Mouse (Mus musculus): Measurements from ENCODE around the gene Nrip2. TPM values are rescaled to one million over a fixed set of nuclear protein-coding genes. Genes with fewer than 3 reads are reported as not detected.
A peak's percentile ranks its signal among the peaks of the same experiment; 100 is the strongest.

The Nrip2 gene
- polyA plus RNA-seq (2015; fragmentation: Nextera tagmentation; extraction: Ambion mirVana): 5.9 and 6.9 TPM in 2 replicates

DNA sequence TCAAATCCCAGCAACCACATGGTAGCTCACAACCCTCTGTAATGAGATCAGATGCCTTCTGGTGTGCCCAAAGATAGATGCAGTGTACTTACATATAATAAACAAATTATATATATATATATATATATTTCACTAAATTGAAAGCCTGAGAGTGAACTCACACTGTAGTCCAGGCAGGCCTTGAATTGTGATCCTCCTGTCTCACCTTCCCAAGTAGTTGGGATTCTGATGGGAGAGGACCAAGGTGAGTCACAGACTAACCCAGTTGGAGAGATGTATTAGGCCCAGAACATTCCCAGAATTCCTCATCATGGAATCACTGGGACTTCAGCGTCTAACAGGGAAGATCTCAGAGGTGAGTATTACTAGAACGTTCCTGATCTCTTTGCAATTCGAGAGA lies at the start of gene Nrip2:
Gene Nrip2, plus strand, starts transcription at position 301 of the 400 bp plus-strand sequence.
- Histone ChIP-seq H3K36me3 (no peaks in the 10 kb centered on the region), H3K27ac (peak within 1 kb of the TSS; percentile 44; the same call in 1 of the 2 replicates)

DNA sequence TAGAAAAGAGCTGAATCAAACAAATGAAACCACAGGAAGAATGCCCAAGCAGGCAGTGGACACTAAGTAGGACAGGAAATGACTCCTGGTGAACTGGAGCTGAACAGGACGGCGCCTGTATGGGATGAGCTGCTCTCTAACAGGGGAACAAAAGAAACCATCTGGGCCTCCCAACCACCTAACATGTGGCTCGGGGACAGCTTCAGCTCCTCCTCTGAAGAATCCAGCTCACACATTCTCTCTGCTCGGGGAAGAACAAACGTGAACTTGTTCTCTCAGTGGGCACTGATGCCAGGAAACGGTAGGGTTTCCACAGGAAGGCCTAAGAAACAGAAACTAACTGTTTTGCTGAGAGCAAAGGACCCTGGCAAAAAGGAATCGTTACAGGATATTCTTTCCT lies 49.4 kb upstream of the Nrip2 start:
- no peak overlapping the region for H3K4me2 ChIP-seq (replicated peaks)
- no peak overlapping the region for H3K4me3 ChIP-seq
- no peak for ATAC-seq (ENCODE audit: low FRiP score, low read depth)
- WGBS: 62% methylated on average over 7 of the region's 7 CpGs
- H3K36me3 ChIP-seq: peaks cover 21% of the 10 kb centered on the region
- H3K9me3 ChIP-seq: no peaks in the 10 kb centered on the region
- peaks cover 16% of the 10 kb centered on the region for H3K4me1 ChIP-seq
- H3K27me3 ChIP-seq: no peaks in the 10 kb centered on the region
- no peak overlapping the region for H3K9ac ChIP-seq
- H3K27ac ChIP-seq: no peak overlapping the region

More for the DNA sequence above, at the start of gene Nrip2:
- Histone ChIP-seq H3K9ac (peak within 1 kb of the TSS; percentile 55), H3K4me2 (replicated peaks) (peak within 1 kb of the TSS; percentile 58), H3K9me3 (no peaks in the 10 kb centered on the region), H3K4me1 (peaks cover 15% of the 10 kb centered on the region), H3K4me3 (peak within 1 kb of the TSS; percentile 32), H3K27me3 (no peaks in the 10 kb centered on the region)
- 79% methylated on average over 3 of the region's 3 CpGs for WGBS
- no peak for ATAC-seq (ENCODE audit: low FRiP score, low read depth)

DNA sequence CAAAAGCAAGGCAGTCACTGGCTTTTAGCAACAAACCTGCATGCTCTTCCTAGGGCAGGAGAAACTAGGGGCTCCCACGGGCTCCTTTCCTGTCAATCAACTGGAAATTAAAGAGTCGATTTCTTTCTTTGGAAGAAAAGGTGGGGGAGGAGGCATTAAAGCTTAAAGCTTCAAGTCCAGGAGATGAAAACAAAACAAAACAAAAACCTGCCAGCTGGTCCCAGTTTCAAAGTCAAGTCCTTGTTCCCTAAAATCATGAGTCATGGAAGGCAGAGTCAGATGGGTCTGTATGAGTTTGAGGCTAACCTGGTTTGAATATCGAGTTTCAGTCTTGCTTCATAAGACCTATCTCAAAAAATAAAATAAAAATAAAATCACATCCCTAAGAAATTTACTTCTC lies 45.0 kb upstream of the Nrip2 start:
- H3K27me3 ChIP-seq: no peaks in the 10 kb centered on the region
- no peak for ATAC-seq (ENCODE audit: low FRiP score, low read depth)
- H3K4me3 ChIP-seq: peak overlapping the region; percentile 82
- peak overlapping the region; percentile 80 for H3K4me2 ChIP-seq (replicated peaks)
- H3K4me1 ChIP-seq: peaks cover 14% of the 10 kb centered on the region
- no peak overlapping the region for H3K9ac ChIP-seq
- H3K36me3 ChIP-seq: peaks cover 42% of the 10 kb centered on the region
- H3K9me3 ChIP-seq: no peaks in the 10 kb centered on the region
- 67% methylated on average over 3 of the region's 3 CpGs for WGBS
- no peak overlapping the region for H3K27ac ChIP-seq

- no peaks in the 10 kb centered on the region for H3K27me3 ChIP-seq
- ATAC-seq (ENCODE audit: low FRiP score, low read depth): no peak; the same call in none of the 2 replicates
- H3K27ac ChIP-seq: peak overlapping the region; percentile 71
- peaks cover 38% of the 10 kb centered on the region for H3K36me3 ChIP-seq
- under 1% methylated on average over 28 of the region's 28 CpGs for WGBS
- H3K4me3 ChIP-seq: peak overlapping the region; percentile 82
- peak overlapping the region; percentile 75 for H3K9ac ChIP-seq
- peak overlapping the region; percentile 80 for H3K4me2 ChIP-seq (replicated peaks)
- peaks cover 19% of the 10 kb centered on the region for H3K4me1 ChIP-seq
- H3K9me3 ChIP-seq: no peaks in the 10 kb centered on the region
Measured at GRCm38 (mm10) chr6:128355201-128355681, 43.9 kb upstream of the Nrip2 start.

DNA sequence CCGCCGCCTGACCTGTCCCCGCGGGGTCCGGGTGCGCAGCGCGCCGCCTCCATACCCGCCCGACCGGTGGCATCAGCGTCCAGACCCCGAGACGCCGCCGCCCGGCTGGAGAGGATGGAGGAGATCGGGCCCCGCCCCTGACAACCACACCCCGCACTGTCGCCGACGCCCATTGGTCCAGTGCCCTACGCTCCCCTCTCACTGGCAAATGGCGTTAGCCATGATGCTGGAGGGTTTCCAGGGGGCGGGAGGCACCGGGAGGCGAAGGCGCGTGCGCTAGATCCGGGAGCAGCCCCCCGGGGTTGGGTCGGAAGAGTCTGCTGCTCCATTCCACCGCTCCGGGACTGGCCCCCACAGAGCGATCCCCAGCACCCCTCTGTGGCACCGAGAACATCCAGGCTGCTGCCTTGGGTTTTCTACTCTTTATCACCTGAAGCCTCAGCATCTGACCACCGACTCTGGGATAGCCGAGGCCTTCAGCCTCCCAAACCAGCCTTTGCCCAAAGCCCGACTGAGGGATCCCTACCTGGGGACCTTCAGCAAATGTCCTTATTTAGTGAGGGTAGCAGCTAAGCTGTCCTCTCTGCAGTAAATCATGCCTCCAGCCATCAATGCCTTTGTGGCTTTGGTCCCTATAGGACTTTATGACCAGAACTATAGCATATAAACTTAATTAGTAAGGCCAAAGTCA lies 43.2 kb upstream of the Nrip2 start, which contains the start of gene Tulp3:
Gene Tulp3, minus strand, starts transcription at position 126 of the 691 bp plus-strand sequence.
- ATAC-seq (ENCODE audit: low FRiP score, low read depth): peak; percentile 99
- H3K4me1 ChIP-seq: peaks cover 24% of the 10 kb centered on the region
- no peaks in the 10 kb centered on the region for H3K27me3 ChIP-seq
- peak within 1 kb of the TSS; percentile 75 for H3K9ac ChIP-seq
- H3K4me3 ChIP-seq: peak within 1 kb of the TSS; percentile 82
- peak within 1 kb of the TSS; percentile 80 for H3K4me2 ChIP-seq (replicated peaks)
- under 1% methylated on average over 41 of the region's 42 CpGs for WGBS
- peak within 1 kb of the TSS; percentile 71 for H3K27ac ChIP-seq
- H3K9me3 ChIP-seq: no peaks in the 10 kb centered on the region
- H3K36me3 ChIP-seq: peaks cover 32% of the 10 kb centered on the region

DNA sequence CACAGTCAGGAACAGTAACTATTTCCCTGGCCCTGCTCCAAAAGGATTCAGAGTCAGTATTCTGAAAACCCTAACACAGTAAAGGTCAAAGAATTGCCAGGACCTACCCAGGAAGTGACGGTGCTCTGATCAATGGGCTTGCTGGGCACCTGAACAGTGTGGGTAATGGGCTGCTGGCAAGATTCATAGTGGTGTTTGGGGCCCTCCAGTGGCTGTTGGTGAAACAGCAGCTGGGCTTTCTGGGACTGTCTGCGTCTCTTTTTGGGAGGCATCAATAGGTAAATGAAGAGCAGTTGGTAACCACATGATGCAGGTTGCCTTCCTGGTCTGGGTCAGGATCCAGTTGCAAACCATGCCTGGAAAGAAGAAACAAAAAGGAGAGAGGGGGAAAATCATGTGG lies 40.1 kb upstream of the Nrip2 start:
- no peak overlapping the region for H3K4me2 ChIP-seq (replicated peaks)
- peaks cover 40% of the 10 kb centered on the region for H3K4me1 ChIP-seq
- 23% methylated on average over 2 of the region's 2 CpGs for whole genome bisulfite sequencing

GRCm38 (mm10) chr6:128361901-128362300 lies 37.2 kb upstream of the Nrip2 start:
- Histone ChIP-seq H3K27ac (peak overlapping the region; percentile 93), H3K9me3 (no peaks in the 10 kb centered on the region), H3K4me2 (replicated peaks) (peak overlapping the region; percentile 90), H3K4me1 (peaks cover 39% of the 10 kb centered on the region), H3K36me3 (peaks cover 36% of the 10 kb centered on the region), H3K9ac (peak overlapping the region; percentile 89), H3K4me3 (peak overlapping the region; percentile 91), H3K27me3 (no peaks in the 10 kb centered on the region)
- no peak for ATAC-seq (ENCODE audit: low FRiP score, low read depth)
- 17% methylated on average over 9 of the region's 9 CpGs for WGBS

More for the DNA sequence above, 40.1 kb upstream of the Nrip2 start:
- no peak for ATAC-seq (ENCODE audit: low FRiP score, low read depth)
- no peaks in the 10 kb centered on the region for H3K27me3 ChIP-seq
- H3K36me3 ChIP-seq: peaks cover 26% of the 10 kb centered on the region
- H3K4me3 ChIP-seq: no peak overlapping the region
- no peaks in the 10 kb centered on the region for H3K9me3 ChIP-seq
- no peak overlapping the region for H3K27ac ChIP-seq
- H3K9ac ChIP-seq: no peak overlapping the region

DNA sequence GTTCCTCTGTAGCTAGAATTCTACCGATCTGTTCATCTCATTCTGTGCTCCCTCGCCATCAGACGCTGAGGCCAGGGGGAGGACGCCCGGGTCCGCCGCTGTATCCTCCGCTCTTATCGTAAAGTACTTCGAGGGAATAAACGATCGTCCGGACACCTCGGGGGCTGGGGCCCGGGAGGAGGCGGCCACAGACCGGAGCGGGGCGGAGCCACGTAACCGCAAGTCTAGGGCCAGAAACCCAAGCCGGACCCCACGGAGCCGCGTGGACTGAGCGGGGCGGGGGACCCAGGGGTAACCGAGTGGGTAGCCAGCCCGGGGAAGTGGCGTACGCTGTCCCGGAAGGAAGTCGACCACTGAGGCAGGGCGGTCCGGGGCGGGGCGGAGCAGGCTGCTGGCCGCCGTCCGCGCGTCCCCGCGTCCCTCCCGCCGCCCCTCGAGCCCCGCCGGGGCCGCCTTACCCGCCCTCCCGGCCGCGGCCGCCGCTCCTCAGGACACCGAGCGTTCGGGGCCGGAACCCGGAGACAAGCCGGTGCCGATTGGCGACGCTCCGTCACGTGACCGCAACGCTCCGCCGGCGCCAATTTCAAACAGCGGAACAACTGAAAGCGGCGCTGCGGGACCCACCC lies 36.6 kb upstream of the Nrip2 start, which contains the start of the genes Rhno1 and Foxm1:
Gene Rhno1, minus strand, starts transcription at position 531 of the 626 bp plus-strand sequence.
Gene Foxm1, plus strand, starts transcription at position 587 of the 626 bp plus-strand sequence.
- Histone ChIP-seq H3K27ac (peak within 1 kb of the TSS; percentile 93), H3K36me3 (peaks cover 36% of the 10 kb centered on the region), H3K4me1 (peaks cover 39% of the 10 kb centered on the region), H3K27me3 (no peaks in the 10 kb centered on the region), H3K9ac (peak within 1 kb of the TSS; percentile 89), H3K4me2 (replicated peaks) (peak within 1 kb of the TSS; percentile 90), H3K9me3 (no peaks in the 10 kb centered on the region), H3K4me3 (peak within 1 kb of the TSS; percentile 91)
- under 1% methylated on average over 61 of the region's 76 CpGs for WGBS
- ATAC-seq (ENCODE audit: low FRiP score, low read depth): peak; percentile 90

DNA sequence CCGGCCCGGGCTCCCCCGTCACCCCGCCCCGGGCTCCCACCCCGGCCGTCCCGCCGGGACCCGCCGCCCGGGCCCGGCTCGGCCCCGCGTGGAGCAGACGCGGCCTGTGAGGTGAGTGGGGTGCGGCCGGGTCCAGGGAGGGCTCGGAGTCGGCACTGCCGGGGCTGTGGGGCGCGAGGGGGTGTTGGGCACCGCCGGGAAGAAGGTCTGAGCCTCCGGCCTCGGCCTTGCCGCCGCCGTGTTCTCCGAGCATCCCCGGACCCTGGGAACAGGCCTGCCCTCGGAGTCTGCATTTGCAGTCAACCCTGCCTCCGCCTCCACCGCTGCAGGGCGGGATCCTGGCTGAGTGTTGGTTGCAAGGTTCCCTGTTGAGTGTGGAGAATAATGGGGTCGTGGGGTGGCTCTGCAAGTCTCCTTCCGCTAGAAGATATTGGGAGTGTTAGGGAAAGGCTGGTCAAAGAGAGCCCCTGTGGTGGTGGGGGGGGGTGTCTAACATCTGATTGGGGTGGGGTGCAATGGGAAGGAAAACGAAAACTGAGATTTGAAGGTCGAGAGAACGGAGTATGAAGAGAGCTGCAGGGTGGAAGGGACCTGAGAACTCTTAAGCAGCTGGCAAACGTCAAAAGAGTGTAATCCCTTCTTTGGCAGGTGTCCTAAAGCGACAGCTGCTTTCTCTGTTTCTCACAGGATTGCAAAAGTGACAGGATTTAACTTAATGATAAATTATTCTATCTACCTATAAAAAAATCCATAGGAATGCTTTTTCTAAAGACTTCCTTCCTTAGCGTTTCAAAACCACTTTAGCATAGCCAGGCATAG lies 35.9 kb upstream of the Nrip2 start:
- ATAC-seq (ENCODE audit: low FRiP score, low read depth): no peak; the same call in none of the 2 replicates
- 1% methylated on average over 39 of the region's 46 CpGs for WGBS
- peak overlapping the region; percentile 91 for H3K4me3 ChIP-seq
- no peaks in the 10 kb centered on the region for H3K9me3 ChIP-seq
- H3K27ac ChIP-seq: peak overlapping the region; percentile 93
- peak overlapping the region; percentile 90 for H3K4me2 ChIP-seq (replicated peaks)
- peak overlapping the region; percentile 89 for H3K9ac ChIP-seq
- H3K27me3 ChIP-seq: no peaks in the 10 kb centered on the region
- H3K4me1 ChIP-seq: peaks cover 39% of the 10 kb centered on the region
- peaks cover 34% of the 10 kb centered on the region for H3K36me3 ChIP-seq

DNA sequence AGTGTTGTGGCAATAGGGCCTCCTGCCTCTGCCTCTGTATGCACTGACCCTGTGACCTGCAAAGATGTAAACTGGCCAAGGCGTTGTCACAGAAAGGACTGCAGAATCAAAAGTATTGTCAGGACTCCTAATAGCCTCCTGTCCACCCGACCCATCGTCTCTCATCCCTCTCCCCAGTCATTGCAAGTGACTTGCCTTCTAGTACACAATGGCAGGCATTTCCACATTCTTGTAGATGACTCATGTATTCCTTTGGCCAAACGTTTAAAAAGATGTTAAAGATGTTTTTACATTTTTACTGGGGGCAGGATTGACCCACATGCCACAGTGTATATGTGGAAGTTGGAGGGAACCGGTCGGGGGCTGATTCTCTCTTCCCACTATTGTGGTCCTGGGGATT lies 34.4 kb upstream of the Nrip2 start:
- H3K27ac ChIP-seq: no peak overlapping the region
- H3K4me1 ChIP-seq: peaks cover 39% of the 10 kb centered on the region
- 85% methylated on average over 6 of the region's 6 CpGs for WGBS
- peak overlapping the region; percentile 25; the same call in 1 of the 2 replicates for H3K4me2 ChIP-seq (replicated peaks)
- no peak overlapping the region for H3K9ac ChIP-seq
- peaks cover 42% of the 10 kb centered on the region for H3K36me3 ChIP-seq
- no peak for ATAC-seq (ENCODE audit: low FRiP score, low read depth)
- no peak overlapping the region for H3K4me3 ChIP-seq
- no peaks in the 10 kb centered on the region for H3K27me3 ChIP-seq
- H3K9me3 ChIP-seq: no peaks in the 10 kb centered on the region

DNA sequence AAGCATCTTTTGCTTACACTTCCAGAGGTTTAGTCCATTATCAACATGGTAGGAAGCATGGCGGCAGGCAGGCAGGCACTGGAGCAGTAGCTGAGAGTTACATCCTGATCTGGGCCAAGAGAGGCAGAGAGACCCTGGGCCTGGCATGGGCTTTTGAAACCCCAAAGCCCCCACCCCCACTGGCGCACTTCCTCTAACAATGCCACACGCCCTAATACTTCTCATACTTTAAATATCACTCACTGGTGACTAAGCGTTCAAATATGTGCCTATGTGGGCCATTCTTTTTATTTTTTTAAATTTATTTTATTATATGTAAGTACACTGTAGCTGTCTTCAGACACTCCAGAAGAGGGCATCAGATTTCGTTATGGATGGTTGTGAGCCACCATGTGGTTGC lies 32.6 kb upstream of the Nrip2 start:
- no peak overlapping the region for H3K9ac ChIP-seq
- ATAC-seq (ENCODE audit: low FRiP score, low read depth): no peak
- peaks cover 59% of the 10 kb centered on the region for H3K36me3 ChIP-seq
- H3K27me3 ChIP-seq: no peaks in the 10 kb centered on the region
- H3K9me3 ChIP-seq: no peaks in the 10 kb centered on the region
- H3K4me1 ChIP-seq: peaks cover 23% of the 10 kb centered on the region
- no peak overlapping the region for H3K4me2 ChIP-seq (replicated peaks)
- 93% methylated on average over 5 of the region's 5 CpGs for WGBS
- no peak overlapping the region for H3K27ac ChIP-seq
- H3K4me3 ChIP-seq: no peak overlapping the region

All from limb, embryonic 13.5 days (tissue).